Mouse (Mus musculus) spleen, adult 2 months (tissue): Measurements from ENCODE around the gene Elmo2.

Experiments
- CTCF ChIP-seq: fragments of 200-500 bp; IDR thresholded peaks from 2 replicates; pipeline ENCODE4 v1.5.1; 2011; ENCODE audit warnings: mild to moderate bottlenecking, inconsistent platforms; ENCODE audit not compliant: insufficient read depth, insufficient read length, insufficient replicate concordance; ENCODE audit errors: extremely low read depth
- POLR2A ChIP-seq: fragments of 200-500 bp; IDR thresholded peaks from 2 replicates; pipeline ENCODE4 v1.6.1; 2011; ENCODE audit warnings: low read depth, low read length, inconsistent platforms

GRCm38 (mm10) chr2:165316837-165317473, 9.3 kb downstream of the Elmo2 start:
- no peak for TF ChIP-seq CTCF
- TF ChIP-seq POLR2A: no peak
